ENCODE assay signal across 15 mouse cellular contexts in genomic region chrX:67304907-67305603, GRCm38 (mm10).
A peak's percentile ranks its signal among the peaks of the same experiment; 100 is the strongest.
DNase-seq lines count a peak whose midpoint lies in the region; ATAC-seq lines count a peak whose summit lies in the region.
"Had no signal": no experiment of that assay in that cellular context is flagged by ENCODE, and none has a peak within 500 bp of the region (broad histone marks: within the 10 kb centered on the region; RNA-seq: fewer than 3 reads in every experiment).

No protein-coding gene starts in this region.

- no peaks in the 10 kb centered on the region for H3K4me1 ChIP-seq in forebrain, embryonic 13.5 days
- no peaks in the 10 kb centered on the region for H3K4me1 ChIP-seq in forebrain, embryonic 16.5 days (replicated peaks; ENCODE audit: control insufficient read depth, insufficient read depth, low read length)
- H3K4me1 ChIP-seq in midbrain, embryonic 16.5 days (ENCODE audit: control insufficient read depth, insufficient read depth, low read length), result no peaks in the 10 kb centered on the region
- H3K4me1 ChIP-seq: liver, embryonic 13.5 days; megakaryocyte, embryonic 14.5 days had no signal

- no peak overlapping the region for H3K4me3 ChIP-seq in forebrain, embryonic 13.5 days
- no peak overlapping the region for H3K4me3 ChIP-seq in forebrain, embryonic 16.5 days (replicated peaks; ENCODE audit: low read length)
- no peak overlapping the region for H3K4me3 ChIP-seq in midbrain, embryonic 16.5 days (ENCODE audit: low read depth, low read length)
- H3K4me3 ChIP-seq: liver, embryonic 13.5 days; megakaryocyte, embryonic 14.5 days; myocyte had no signal

- H3K9ac ChIP-seq in forebrain, embryonic 13.5 days, result no peak overlapping the region
- H3K9ac ChIP-seq in forebrain, embryonic 16.5 days (replicated peaks; ENCODE audit: low read depth, low read length), result no peak overlapping the region
- no peak overlapping the region for H3K9ac ChIP-seq in midbrain, embryonic 16.5 days (ENCODE audit: low read depth, low read length)
- H3K9ac ChIP-seq: liver, embryonic 13.5 days had no signal

- intact Hi-C loops in left cerebral cortex, postnatal 4 days (cut with DNase I), result no loop called here

- H3K27ac ChIP-seq in forebrain, embryonic 13.5 days, result 0 out of 2 replicates have a peak overlapping the region, but pooled peaks have one; percentile 19
- H3K27ac ChIP-seq in forebrain, embryonic 16.5 days (ENCODE audit: low read length), result no peak overlapping the region
- no peak overlapping the region for H3K27ac ChIP-seq in midbrain, embryonic 16.5 days (ENCODE audit: low read length)
- H3K27ac ChIP-seq: liver, embryonic 13.5 days had no signal

- no peaks in the 10 kb centered on the region for H3K27me3 ChIP-seq in forebrain, embryonic 13.5 days
- H3K27me3 ChIP-seq in forebrain, embryonic 16.5 days (replicated peaks; ENCODE audit: control insufficient read depth, insufficient read depth, low read length), result no peaks in the 10 kb centered on the region
- H3K27me3 ChIP-seq in midbrain, embryonic 16.5 days (ENCODE audit: control insufficient read depth, insufficient read depth, low read depth, low read length), result no peaks in the 10 kb centered on the region
- H3K27me3 ChIP-seq: liver, embryonic 13.5 days; megakaryocyte, embryonic 14.5 days had no signal

- H3K9me3 ChIP-seq in forebrain, embryonic 13.5 days (replicated peaks), result no peaks in the 10 kb centered on the region
- no peaks in the 10 kb centered on the region for H3K9me3 ChIP-seq in forebrain, embryonic 16.5 days (ENCODE audit: control insufficient read depth, low read length)
- H3K9me3 ChIP-seq in midbrain, embryonic 16.5 days (replicated peaks; ENCODE audit: control insufficient read depth, low read length, poor library complexity, severe bottlenecking), result no peaks in the 10 kb centered on the region
- H3K9me3 ChIP-seq: G1E; liver, embryonic 13.5 days; megakaryocyte, embryonic 14.5 days had no signal

- no peak overlapping the region for H3K4me2 ChIP-seq in forebrain, embryonic 13.5 days
- H3K4me2 ChIP-seq in forebrain, embryonic 16.5 days (ENCODE audit: low read length), result no peak overlapping the region
- H3K4me2 ChIP-seq in midbrain, embryonic 16.5 days (ENCODE audit: low read length), result no peak overlapping the region
- H3K4me2 ChIP-seq: liver, embryonic 13.5 days had no signal

- H3K36me3 ChIP-seq in forebrain, embryonic 13.5 days (ENCODE audit: poor library complexity, severe bottlenecking), result no peaks in the 10 kb centered on the region
- no peaks in the 10 kb centered on the region for H3K36me3 ChIP-seq in forebrain, embryonic 16.5 days (ENCODE audit: control insufficient read depth, insufficient read depth)
- H3K36me3 ChIP-seq in midbrain, embryonic 16.5 days (ENCODE audit: control insufficient read depth, insufficient read depth, low read length), result no peaks in the 10 kb centered on the region
- H3K36me3 ChIP-seq: G1E; liver, embryonic 13.5 days had no signal

- peak; percentile 2 for DNase-seq in left cerebral cortex, postnatal 4 days
- no peak for DNase-seq in left cerebral cortex, adult 18-20 months (ENCODE audit: low spot score in 2 of 2)
- no peak for DNase-seq in layer of hippocampus, postnatal 14 days (ENCODE audit: low spot score in 2 of 2)
- DNase-seq: gastrocnemius, postnatal 25 days; kidney, adult 9 months; liver, embryonic 13.5 days; thymus, postnatal 25 days had no signal

- peak; percentile 91 for ATAC-seq in forebrain, embryonic 13.5 days
- ATAC-seq in forebrain, embryonic 16.5 days, result peak; percentile 91
- peak; percentile 66; the same call in 1 of the 2 replicates for ATAC-seq in midbrain, embryonic 16.5 days
- no peak for ATAC-seq in megakaryocyte, adult 5-6 weeks (ENCODE audit: poor library complexity, severe bottlenecking)
- ATAC-seq: CD4-positive, CD25-positive, alpha-beta regulatory T cell, adult 4 months had no signal

- 28% methylated on average over 3 of the region's 3 CpGs for WGBS in forebrain, embryonic 13.5 days
- 36% methylated on average over 3 of the region's 3 CpGs for WGBS in forebrain, embryonic 16.5 days
- 31% methylated on average over 3 of the region's 3 CpGs for WGBS in midbrain, embryonic 16.5 days
